Mouse (Mus musculus): ENCODE results near the gene Zfp541.

Gene Zfp541

DNA sequence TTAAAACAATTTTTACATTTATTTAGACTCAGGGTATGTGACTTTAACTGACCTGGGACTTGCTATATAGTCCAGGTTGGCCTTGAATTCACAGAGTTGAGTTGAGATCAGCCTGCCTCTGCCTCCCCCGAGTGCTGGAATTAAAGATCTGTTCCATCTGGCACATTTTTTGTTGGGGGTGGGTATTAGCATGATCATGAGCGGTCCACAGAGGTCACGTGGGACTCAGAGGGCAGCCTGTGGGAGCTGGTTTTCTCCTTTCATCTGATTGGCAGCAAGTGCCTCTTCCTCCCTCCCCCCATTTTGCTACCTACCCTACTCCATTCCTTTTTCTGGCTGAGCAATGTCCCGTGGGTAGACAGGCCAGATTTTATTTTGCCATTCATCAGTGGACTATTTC, 19.0 kb downstream of the Zfp541 start:
- DNase-seq (ENCODE audit: low spot score) = no peak

DNA sequence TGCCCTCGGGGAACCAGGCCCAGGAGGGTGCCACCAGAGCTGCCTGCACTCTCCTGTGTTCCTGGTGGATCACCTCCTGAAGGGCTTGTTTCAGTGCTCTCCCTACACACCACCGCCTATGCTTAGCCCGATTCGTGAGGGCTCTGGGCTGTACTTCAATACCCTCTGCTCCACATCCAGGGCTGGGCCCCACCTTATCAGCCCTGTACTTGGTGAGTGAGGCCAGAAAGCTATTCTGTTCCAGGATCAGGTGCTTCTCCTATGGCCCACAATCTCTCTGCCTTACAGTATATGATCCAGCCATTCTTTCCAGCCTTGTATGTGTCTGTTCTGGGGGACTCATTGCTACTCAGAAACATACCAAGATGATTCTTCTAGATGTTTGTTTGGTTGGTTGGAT, 21.7 kb downstream of the Zfp541 start:
- DNase-seq (ENCODE audit: low spot score) = no peak

DNA sequence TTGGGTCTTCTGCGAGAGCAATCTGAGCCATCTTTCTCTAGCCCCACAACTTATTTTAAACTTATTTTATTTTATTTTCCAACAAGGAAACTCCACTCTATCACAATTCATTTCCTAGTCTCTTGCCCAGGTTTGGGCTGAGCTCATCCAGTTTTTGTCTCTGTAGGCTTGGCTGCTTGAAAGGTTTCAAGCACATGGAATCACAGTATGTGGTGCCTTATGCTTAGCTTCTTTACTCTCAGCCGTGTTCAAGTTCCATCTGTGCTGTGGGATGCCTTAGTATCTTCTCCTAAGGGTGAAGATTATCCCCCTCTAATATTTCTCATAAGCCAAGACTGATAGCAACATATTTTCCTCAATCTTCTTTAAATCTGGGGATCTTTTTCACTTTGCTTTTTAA, 26.0 kb downstream of the Zfp541 start:
- DNase-seq (ENCODE audit: low spot score) = no peak

DNA sequence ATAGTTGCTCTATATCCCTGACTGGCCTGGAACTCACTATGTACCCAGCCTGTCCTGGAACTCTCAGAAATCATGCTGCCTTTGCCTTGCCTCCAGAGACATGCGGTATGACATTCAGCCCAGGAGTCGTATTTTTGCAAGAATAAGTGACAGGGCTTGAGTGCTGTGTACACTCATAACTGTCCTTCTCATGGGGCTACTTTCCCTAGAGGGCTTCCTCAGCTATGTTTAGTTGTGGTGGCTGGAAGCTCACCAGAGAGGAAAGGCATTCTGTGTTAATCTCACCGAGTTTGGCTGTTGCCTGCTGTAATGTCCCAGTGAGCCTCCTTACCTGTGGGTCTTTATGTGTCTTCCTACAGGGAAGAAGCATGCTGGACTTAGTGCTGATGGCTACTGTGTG, 33.0 kb downstream of the Zfp541 start:
- DNase-seq (ENCODE audit: low spot score) = no peak

DNA sequence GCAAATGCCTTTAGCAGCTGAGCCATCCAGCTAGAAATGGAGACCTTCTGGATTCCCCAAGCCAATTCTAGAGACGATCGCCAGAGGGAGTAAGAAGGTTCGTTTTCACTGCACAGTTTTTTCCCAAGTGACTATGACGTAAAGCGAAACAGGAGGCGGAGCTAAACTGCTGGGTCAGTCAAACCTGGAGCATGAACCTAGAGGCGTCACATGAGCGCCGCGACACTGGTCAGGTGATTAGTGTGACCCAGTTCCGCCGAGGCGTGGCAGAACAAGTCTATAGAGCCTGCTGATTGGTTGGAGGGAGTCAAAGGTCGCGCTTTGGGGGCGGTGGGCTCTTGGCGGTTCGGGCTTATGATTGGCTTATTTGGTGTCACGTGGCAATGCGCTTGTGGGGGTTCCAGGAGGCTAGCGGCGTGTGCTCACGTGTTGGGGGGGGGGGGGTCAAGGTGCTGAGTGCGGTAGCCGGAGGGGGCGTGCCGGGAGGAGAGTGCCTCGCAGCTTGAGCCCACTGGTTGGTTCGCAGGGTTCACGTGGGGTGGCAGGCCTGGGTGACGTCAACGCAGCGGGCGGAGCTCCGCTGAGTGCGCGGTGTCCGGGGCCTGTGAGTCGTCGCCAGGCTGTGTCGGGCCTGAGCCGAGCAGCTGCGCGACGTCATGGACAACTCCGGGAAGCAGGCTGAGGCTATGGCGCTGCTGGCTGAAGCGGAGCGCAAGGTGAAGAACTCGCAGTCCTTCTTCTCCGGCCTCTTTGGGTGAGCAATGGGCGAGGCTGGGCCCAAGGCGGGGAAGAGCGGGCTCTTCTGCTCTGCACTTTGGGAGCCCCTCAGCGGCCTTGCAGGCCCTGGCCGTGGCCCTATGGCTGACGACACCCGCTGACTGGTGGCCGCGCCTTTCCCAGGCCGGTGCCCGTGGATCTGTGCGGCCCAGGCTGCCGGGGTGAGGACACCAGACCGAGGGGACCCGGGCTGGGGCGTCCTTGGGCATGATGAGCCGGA, 36.7 kb downstream of the Zfp541 start, which contains the start of gene Napa:
Gene Napa, plus strand, starts transcription at position 438 of the 997 bp plus-strand sequence.
- peak; percentile 100 for DNase-seq (ENCODE audit: low spot score)

DNA sequence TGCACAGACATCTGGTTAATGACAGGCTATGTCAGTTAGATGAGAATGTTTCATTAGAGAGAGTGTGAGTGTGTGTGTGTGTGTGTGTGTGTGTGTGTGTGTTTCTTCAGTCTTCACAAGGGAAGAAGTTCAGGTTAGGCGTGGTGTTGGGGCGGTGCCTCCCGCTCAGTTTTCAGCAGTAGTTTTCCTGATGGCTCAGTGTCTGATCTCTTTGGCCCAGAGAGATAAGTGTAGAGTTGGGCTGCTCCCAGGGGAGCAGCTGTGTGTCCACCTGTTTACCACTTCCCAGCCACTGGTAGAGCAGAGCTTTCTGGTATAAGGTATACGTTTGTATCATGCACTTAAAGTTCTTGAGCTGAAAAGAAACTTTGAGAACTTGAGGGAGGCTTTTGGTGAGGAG, 38.3 kb downstream of the Zfp541 start:
- no peak for DNase-seq (ENCODE audit: low spot score)

DNA sequence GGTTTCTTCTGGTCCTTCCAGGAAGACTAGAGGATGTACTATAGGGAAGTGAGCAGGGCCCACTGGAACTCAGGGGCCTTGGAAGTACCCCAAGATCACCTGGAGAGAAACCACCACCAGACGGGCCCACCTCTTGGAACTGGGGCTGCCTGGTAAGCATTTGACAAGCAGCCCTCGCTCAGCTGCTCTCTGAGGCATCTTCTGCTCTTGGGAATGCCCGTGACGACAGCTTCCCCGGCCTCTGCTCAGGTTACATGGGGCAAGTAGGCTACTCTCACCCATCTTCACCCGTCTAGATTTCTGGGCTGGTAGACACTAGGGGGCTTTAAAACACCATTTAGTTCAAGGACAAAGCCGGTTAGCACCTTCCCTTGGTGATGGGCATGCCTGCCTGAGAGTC, 39.5 kb downstream of the Zfp541 start:
- no peak for DNase-seq (ENCODE audit: low spot score)

DNA sequence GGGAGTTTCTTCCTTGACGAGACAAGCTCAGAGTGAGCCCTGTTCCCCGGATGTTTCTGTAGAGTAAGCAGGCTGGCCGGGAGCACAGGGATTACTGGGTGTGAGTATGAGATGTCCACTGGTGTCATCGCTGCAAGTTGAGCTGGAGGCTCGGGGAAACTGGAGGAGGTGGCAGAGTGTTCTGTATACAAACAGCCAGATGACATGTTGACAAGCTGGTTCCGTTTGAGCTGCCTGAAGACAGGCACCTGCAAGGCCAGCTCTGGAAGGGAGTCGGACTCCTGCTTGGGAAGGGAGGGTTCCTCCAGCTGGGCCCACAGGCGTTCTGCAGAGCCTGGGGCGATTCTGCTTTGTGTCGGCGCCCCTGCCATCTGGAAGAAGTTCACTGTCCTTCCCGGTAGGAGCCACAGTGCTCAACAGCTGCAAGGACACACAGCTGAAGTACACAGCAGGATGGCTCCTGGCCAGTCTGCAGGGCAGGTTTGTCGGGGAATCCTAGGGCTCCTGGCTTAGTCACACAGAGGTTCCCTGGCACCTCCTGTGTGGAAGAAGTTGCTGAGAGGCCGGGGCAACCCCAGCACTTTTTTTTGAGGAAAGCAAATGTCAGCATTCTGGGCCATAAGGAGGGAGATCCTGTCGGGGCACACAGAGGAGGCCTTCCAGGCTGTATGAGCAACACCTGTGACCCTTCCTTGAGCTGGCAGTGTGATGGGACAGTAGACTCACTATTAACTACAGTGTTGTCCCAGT, 40.3 kb downstream of the Zfp541 start:
- DNase-seq (ENCODE audit: low spot score) = no peak

DNA sequence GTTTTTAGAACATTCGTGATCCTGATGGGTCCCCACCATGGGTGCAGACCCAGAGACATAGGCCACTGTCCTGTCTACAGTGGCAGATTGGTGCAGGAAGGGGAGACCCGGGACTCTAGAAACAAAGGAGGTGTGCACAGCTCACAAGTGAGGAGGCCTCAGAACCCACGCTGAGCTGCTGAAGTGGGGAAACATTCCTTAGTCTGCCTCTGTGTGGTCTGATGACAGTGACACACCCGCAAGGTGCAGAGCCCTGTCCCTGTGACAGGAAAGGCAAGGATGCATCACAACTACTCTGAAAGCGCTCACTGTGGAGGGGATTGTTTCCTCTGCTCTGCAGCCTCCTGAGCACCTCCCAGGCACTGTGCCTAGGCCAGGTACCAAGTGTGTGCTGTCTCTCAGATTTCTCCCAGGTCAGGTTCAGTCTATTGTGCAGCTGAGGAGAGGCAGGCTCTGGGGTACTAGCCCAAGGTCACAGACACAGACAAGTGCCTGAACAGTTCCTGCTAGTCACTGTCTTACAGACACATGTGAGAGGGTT, 41.1 kb downstream of the Zfp541 start:
- DNase-seq (ENCODE audit: low spot score) = no peak

DNA sequence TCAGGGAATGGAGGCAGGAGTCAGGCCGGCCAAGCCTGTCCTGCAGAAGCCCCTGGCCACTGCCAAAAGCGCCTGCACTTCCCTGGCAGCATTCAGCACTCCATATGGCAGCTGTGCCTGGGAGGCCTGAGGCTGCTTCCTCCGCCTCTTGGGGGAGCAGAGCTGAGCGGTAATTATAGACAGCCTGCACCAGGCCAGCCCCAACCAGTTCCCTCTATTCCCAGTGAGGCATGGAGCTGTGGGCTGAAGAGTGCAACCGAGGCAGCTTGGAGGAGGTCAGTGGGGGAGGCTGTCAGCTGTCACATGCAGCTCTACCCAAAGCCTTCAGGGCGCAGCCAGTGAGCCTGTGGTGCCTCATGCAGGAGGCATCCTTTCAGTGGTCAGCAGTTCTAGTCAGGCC, 42.1 kb downstream of the Zfp541 start:
- DNase-seq (ENCODE audit: low spot score) = no peak

DNA sequence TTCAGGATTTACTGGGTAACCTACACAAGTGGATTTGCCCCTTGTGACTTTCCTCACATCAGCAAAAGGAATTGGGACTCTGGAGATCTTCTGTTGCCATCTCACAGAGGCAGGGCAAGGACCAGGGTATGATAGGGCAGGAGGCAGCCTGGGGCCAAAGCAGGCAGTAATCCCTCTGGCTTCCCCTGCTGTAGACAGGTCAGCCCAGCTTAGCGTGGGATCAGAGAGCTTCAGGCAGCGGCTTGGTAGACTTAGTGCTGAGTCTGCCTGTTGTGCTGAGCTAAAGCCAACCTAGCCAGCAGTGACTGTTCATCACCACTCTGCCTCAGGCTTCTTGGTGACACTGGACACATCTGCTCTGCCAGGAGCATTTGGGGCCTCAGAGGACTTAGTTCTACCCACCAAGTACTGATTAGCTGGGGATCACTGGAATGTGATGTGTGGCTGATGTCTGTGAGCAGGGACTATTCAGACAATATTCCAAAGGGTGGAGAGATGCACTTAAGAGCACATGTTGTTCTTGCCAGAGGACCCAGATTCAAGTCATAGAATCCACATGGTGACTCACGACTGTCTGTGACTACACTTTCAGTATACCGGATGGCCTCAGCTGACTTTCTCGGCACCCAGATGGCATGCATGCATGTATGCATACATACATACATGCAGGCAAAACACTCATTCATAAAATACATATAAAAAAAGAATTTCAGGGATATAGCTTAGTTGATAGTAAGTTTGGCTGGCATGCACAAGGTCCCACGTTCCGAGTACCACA, 43.2 kb downstream of the Zfp541 start:
- DNase-seq (ENCODE audit: low spot score) = no peak

DNA sequence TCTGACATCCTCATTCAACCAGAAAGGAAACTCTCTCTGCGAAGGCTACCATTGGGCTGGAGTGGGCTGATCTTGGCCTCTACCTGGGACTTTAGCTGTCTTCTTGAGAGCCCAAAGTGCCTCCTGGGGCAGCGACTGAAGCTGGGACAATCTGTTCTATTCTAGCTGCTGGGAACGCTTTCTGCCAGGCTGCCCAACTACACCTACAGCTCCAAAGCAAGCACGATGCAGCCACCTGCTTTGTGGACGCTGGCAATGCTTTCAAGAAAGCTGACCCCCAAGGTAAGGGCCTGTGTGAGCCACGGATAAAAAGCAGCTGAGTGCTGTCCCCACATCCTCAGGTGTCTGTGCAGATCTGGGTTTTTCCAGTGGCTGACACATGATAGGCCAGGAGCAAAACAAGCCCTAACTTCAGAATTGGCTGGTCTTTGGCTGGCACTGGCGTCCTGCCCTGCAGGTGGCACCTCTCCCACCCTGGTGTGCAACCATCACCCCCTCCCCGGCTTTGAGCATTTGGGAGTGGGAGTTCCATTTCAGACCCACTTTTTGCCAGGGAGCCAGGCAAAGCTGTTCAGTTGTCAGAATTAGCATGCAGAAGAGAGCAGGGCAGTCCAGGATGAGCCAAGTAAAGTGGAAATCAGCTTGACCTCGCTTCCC, 47.4 kb downstream of the Zfp541 start:
- no peak for DNase-seq (ENCODE audit: low spot score)

DNA sequence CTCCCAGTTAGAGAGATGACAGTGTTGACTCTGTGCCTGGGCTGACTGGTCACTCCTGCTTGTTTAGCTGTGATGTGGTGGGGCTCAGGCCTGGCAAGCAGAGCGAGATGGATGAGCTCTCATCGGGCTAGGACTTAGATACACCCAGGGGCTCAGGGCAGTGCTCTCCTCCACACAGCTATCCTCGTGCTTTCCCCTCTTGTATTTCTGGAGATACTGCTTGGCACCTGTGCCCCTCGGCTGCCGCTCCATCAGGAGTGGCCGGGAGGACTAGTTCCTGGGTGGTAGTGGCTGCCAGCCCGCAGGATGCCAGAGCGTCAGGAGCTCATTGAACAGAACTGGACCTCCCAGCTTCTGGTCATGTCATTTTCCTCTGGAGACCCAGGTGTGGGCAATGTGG, 48.5 kb downstream of the Zfp541 start:
- no peak for DNase-seq (ENCODE audit: low spot score)

DNA sequence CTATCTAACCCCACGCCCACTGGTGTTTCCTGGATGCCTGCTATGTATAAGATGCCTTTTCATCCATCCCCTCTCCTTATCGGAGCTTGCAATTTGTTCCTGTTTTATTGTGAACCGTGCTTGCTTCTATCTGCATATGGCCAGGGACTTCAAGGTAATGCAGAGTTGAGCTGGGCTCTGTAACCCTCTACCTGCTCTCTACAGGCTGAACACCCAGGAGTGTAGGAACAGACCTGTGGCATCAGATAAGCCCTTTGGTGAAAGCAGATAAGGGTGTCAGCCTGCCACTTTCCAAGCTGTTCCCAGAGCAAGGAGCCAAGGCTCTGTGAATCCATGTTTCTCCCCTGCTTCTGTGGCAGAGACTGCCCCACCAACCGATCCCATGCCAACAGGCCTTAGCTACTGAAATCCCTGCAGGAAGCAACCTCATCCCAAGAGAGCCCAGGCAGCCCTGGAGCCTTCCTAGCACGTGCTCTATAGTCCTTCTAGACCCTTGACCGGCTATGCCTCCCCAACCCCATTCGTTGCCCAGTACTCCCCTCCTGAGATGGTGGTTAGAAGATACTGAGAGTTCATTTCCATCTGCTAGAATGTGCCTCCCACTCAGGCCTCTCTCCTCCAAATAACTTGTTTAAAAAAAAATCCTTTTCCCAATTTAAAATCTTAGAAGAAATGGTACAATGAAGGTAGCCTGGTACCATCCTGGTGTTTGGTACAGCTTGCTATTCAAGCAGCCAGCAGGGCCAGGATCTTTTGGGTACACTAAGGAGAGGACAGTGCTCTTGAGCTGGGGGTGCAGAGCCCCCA, 49.9 kb downstream of the Zfp541 start:
- no peak for DNase-seq (ENCODE audit: low spot score)

DNA sequence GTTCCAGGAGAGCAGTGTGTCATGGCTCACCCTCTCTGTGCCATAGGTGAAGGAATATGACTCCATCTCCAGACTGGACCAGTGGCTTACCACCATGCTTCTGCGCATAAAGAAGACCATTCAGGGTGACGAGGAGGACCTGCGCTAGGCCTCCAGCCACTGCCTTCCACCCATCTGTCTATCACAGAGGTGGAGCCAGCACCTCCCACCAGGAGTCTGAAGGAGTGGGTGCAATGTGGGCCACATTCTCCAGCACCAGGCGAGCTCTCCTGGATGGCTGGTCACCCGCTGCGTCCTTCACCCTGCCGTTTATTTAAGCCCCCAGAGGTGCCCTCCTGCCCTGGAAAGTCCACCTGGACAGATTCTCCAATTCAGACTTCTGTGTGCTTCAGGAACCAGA, 54.8 kb downstream of the Zfp541 start:
- DNase-seq (ENCODE audit: low spot score) = no peak

DNA sequence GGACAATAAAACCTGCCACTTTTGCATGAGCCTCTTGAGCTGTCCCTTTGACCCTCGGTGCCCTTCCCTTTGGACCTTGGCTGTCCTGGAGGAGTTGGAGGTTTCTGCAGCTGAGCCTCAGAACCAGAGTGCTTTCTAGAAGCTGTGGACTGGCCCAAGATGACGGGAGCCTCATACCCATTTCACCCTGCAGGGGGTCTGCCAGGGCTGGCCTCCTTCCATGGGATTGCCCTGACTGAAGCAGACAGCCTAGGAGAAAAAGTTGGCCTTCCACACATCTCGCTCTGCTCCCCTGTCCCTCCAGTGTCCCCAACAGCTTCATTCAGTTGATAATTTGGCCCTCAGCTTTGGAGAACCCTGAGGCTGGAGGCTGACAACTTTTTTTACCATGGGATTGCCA, 55.5 kb downstream of the Zfp541 start:
- DNase-seq (ENCODE audit: low spot score) = no peak

DNA sequence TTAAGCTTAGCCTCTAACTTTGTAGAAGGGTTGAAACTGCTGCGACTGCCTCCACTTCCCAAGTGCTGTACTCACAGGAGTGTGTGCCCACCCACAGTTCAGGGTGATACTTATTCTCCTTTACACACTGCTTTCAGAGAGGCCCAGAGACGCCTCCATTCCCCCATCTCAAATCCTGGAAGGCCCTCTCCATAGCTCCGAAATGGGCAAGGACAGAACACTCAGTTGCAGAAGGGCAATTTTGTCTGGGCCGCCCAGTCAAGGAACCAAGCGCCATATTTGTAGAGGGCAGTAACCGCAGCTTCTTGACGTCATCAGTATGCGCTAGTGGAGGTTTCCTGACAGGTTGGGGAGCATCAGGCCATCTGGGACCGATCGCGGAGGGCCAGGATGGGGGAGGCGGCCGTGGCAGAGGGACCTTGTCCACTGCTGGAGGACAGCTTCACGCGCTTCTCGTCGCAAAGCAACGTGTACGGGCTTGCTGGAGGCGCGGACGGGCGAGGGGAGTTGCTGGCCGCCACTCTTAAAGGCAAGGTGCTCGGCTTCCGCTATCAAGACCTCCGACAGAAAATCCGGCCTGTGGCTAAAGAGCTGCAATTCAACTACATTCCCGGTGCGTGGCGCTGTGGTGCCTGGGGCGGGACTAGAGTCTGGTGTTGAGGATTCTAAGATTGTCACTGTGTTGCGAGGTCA, 58.1 kb downstream of the Zfp541 start, which contains the start of gene Kptn:
Gene Kptn, plus strand, starts transcription at position 327 of the 693 bp plus-strand sequence.
- peak; percentile 95 for DNase-seq (ENCODE audit: low spot score)

DNA sequence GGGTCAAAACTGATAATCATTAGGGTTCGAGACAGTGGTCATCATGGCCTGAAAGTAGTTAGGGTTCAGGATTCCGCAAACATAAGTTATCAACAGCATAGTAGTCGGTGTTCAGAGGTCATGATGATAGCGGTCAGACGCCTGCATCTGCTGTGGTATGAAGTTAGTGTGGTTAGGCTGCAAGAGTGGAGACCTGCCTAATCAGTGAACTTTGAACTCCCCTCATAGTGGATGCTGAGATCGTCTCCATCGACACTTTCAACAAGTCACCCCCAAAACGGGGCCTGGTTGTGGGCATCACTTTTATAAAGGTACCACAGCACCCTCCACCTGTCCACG, 58.6 kb downstream of the Zfp541 start:
- no peak for DNase-seq (ENCODE audit: low spot score)

DNA sequence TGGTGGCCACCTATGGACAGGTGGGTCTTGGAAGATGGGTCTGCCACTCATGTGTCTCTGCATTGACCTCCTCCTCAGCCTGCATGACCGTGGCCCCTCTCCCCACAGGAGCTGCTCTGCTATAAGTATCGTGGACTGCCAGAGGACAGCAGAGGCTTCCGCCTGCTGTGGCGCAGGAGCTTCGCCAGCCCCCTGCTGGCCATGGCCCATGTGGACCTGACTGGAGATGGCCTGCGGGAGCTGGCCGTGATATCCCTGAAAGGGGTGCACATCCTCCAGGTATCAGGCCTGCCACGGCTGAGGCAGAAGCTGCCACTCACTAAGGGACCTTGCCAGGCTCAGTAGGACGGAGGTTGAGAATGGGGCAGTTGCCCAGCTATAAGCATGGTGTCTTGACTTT, 64.2 kb downstream of the Zfp541 start:
- DNase-seq (ENCODE audit: low spot score) = no peak

DNA sequence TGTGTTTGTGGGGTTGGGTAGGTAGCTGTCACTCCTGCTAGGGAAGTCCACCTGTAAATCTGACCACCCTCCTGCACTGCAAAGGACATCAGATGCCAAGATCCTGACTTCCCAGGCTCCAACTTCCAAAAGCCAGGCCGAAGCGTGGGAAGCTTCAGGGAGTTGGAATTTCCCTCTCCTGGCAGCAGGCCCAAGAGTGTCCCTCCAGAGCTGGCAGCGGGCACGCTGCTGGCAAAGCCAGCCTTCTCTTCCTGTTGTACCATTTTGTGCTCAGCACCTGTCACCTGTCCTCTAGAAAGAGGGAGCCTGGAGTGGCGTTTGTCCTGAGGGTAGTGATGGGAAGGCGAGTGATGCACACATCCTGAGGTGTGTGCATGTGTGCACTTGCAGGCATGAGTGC, 66.7 kb downstream of the Zfp541 start:
- DNase-seq (ENCODE audit: low spot score) = no peak
